Mouse (Mus musculus): ENCODE data around the gene Ccdc43.

DNA sequence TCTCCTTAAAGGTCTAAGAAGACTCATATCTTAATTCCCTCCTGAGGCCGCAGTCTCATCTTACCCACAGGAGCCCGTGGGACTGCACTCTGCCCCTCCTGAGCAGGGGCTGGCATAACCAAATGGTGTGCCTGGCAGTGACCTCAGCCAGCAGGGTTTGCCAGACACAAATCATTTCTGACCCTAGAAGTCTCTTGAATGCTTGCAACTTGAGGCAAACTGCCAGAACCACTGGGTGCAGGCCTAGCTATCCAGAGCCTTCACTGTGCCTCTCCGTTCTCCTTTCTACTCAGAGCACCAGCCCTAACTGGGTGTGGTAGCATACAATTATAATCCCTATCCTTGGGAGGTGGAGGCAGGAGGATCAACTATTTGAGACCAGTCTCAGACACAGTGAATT is 47.2 kb upstream of the Ccdc43 start:
- TF ChIP-seq CTCF (IDR thresholded peaks at IDR 0.05; ENCODE audit: borderline replicate concordance, insufficient read depth, low read depth, low read length) (no peak), POLR2A (IDR thresholded peaks at IDR 0.05; ENCODE audit: borderline replicate concordance, insufficient read depth, low read length) (no peak)
